Mouse (Mus musculus) ES-E14 (cell line): ENCODE results near the gene Tfcp2l1. TPM values are rescaled to one million over a fixed set of nuclear protein-coding genes. Genes with fewer than 3 reads are reported as not detected.
A peak's percentile ranks its signal among the peaks of the same experiment; 100 is the strongest.

ENCODE experiments used
- DNase-seq: peaks from one replicate; pipeline ENCODE4 v3.0.0-alpha.2; 2013; ENCODE audit warnings: low read depth, low spot score
- H3K27ac ChIP-seq: 2 replicates; pipeline ENCODE4 v1.5.1; 2012; ENCODE audit warnings: low read depth, mild to moderate bottlenecking, low read length, moderate library complexity, mixed read lengths; ENCODE audit not compliant: poor library complexity, insufficient read depth, severe bottlenecking
- H3K36me3 ChIP-seq: 2 replicates; pipeline ENCODE4 v1.6.1; 2012; ENCODE audit warnings: mild to moderate bottlenecking, low read length, moderate library complexity, mixed read lengths; ENCODE audit not compliant: control insufficient read depth, poor library complexity, insufficient read depth, severe bottlenecking
- H3K4me1 ChIP-seq, 2 experiments: fragments of 150-350 bp in 1 of 2; sonication (generic) in 1 of 2; 2 replicates each; pipeline ENCODE4 v1.6.1; 2012; ENCODE audit warnings: low read length in 2 of 2, mild to moderate bottlenecking in 1 of 2, mixed read lengths in 1 of 2; ENCODE audit not compliant: control insufficient read depth in 2 of 2, insufficient read depth in 2 of 2, poor library complexity in 1 of 2
- H3K4me3 ChIP-seq, 2 experiments: fragments of 150-350 bp in 1 of 2; sonication (generic) in 1 of 2; 2 replicates each; pipeline ENCODE4 v1.5.1; 2012; ENCODE audit warnings: low read length in 2 of 2, low read depth in 1 of 2, mild to moderate bottlenecking in 1 of 2, mixed read lengths in 1 of 2; ENCODE audit not compliant: insufficient read depth in 1 of 2, poor library complexity in 1 of 2, severe bottlenecking in 1 of 2
- H3K9ac ChIP-seq: 2 replicates; pipeline ENCODE4 v1.6.1; 2012; ENCODE audit warnings: low read depth, mild to moderate bottlenecking, low read length, mixed read lengths; ENCODE audit not compliant: poor library complexity, insufficient read depth, severe bottlenecking
- H3K9me3 ChIP-seq: fragments of 150-350 bp; sonication (generic); 2 replicates; pipeline ENCODE4 v1.6.1; 2012; ENCODE audit warnings: low read depth, mild to moderate bottlenecking, low read length; ENCODE audit not compliant: control insufficient read depth, insufficient read depth
- CHD2 ChIP-seq: IDR thresholded peaks from 2 replicates; pipeline ENCODE4 v1.6.1; 2014; ENCODE audit warnings: mild to moderate bottlenecking, low read depth, low read length, inconsistent platforms
- HCFC1 ChIP-seq: IDR thresholded peaks from 2 replicates; pipeline ENCODE4 v1.6.1; 2012; ENCODE audit warnings: low read length, inconsistent platforms, borderline replicate concordance; ENCODE audit not compliant: insufficient read depth
- MAFK ChIP-seq: IDR thresholded peaks from 2 replicates; pipeline ENCODE4 v1.6.1; 2014; ENCODE audit warnings: mild to moderate bottlenecking, low read depth, low read length, inconsistent platforms; ENCODE audit not compliant: insufficient read depth
- ZC3H11A ChIP-seq: IDR thresholded peaks from 2 replicates; pipeline ENCODE4 v1.6.1; 2012; ENCODE audit warnings: low read depth, mild to moderate bottlenecking, inconsistent platforms, low read length, borderline replicate concordance
- ZNF384 ChIP-seq: IDR thresholded peaks from 2 replicates; pipeline ENCODE4 v1.6.1; 2012; ENCODE audit warnings: low read depth, low read length, inconsistent platforms
- in situ Hi-C, 2 experiments: fragments of 600-800 bp; cut with MboI; formaldehyde crosslinking; loops; one replicate each; pipeline ENCODE4 v1.15.1; 2025; ENCODE audit warnings: low sequenced_read_pairs in 2 of 2, inconsistent platforms in 1 of 2; ENCODE audit not compliant: unreplicated experiment in 2 of 2
- total RNA-seq: library from RNA; depleted of rRNA; stranded (reverse); fragments of 300-350 nt; gene quantifications from 2 replicates; pipeline ENCODE4 v1.2.3, GENCODE M21; 2012

Gene Tfcp2l1
- total RNA-seq, 1 experiment: 36.0 TPM

DNA sequence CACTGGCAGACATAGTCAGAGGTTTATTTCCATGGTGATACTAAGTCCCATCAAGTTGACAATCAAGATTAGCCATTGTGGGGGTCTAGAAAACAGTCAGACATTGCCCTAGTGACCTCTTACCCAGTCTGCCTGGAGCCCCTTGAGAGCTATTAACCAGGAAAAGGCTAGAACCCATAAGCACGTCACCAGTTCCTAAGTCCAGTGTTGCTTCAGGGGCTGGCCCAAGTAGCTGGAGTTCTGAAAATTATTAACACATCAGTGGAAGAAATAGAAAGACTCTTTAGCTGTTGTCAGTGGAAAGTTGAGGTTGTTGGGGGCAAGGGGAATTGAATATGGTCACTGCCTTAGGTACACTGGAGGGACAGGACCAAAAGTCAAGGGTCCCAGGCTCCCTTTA lies 54.2 kb downstream of the Tfcp2l1 start:
- Histone ChIP-seq H3K4me3 (no peak overlapping the region), H3K27ac (no peak overlapping the region), H3K36me3 (peaks cover 17% of the 10 kb centered on the region), H3K4me1 (no peaks in the 10 kb centered on the region; a peak in 1 of 4 replicates), H3K9ac (no peak overlapping the region), H3K9me3 (no peaks in the 10 kb centered on the region)
- TF ChIP-seq ZNF384: no peak
- no peak for DNase-seq
- in situ Hi-C loops: no loop called here

DNA sequence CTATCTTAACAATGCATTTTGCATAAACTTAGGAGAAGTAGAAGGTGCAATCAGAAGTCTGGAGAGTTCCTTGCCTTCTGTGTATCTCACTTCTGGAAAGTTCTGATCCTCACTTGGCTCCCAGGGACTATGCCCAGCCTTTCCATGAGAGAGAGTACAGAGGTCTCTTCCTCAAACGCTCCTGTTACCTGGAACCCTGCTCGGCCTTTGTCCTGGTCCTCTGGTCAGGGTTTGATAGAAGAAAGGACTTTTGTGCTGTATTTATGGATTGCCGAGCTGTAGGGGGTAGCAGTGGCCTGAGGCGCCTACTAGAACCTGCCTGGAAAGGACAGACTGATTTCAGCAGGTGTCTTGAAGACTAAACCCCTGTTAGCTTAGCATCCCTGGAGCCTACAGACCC lies 55.9 kb downstream of the Tfcp2l1 start:
- no peak for DNase-seq
- Histone ChIP-seq H3K4me1 (peaks cover 2 to 4% of the 10 kb centered on the region in 2 experiments; a peak in 3 of 4 replicates), H3K9ac (no peak overlapping the region), H3K27ac (no peak overlapping the region), H3K9me3 (no peaks in the 10 kb centered on the region), H3K4me3 (no peak overlapping the region), H3K36me3 (peaks cover 6% of the 10 kb centered on the region)
- no peak for TF ChIP-seq CHD2
- in situ Hi-C loops: no loop called here

DNA sequence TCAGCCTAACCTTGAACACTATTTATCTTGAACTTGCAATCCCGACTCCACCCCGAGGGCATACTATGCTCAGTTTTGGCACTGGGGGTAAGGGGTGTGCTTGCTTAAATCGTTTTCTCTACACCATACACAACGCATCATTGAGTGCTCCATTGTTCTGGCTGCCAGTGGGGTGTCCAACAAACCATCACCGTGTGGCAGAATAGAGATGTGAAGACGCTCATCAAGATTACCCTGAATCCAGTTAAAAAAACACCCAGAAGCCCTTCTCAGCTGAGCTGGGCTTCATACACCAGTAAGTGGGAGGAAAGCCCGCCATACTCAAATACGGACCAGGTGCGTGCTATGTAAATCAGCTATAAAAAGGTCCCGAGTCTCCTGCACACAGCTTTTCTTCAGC lies 60.0 kb downstream of the Tfcp2l1 start:
- Histone ChIP-seq H3K9ac (no peak overlapping the region), H3K4me1 (peaks cover 6 to 9% of the 10 kb centered on the region in 2 experiments; a peak in 3 of 4 replicates), H3K9me3 (no peaks in the 10 kb centered on the region), H3K4me3 (no peak overlapping the region), H3K27ac (no peak overlapping the region), H3K36me3 (no peaks in the 10 kb centered on the region; the same call in 1 of the 2 replicates)
- DNase-seq: no peak
- in situ Hi-C loops: no loop called here
- TF ChIP-seq ZC3H11A (no peak), CHD2 (no peak), HCFC1 (no peak), ZNF384 (no peak)

DNA sequence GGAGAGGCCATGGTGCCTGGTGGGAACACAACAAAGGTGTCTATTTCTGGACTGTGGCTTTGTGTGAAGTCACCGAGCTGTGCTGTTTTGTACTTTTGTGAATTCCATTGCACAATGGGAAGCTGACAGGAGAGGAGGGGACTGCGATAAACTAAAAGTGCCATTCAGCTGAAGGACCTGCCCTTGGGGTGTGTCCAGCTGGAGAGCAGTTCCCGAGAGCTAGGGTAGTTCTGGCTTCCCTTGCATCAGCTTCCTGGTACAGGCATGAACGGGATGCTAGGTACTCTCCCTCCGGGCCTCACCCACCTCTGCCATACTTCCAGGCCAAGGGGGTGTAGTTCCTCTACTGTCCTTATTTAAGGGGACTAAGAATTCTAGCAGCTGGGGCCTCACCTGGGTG lies 62.1 kb downstream of the Tfcp2l1 start:
- Histone ChIP-seq H3K4me3 (no peak overlapping the region), H3K27ac (peak overlapping the region; percentile 38; the same call in 1 of the 2 replicates), H3K4me1 (peaks cover 6 to 9% of the 10 kb centered on the region in 2 experiments; a peak in 2 of 4 replicates), H3K9ac (no peak overlapping the region), H3K36me3 (no peaks in the 10 kb centered on the region; the same call in 1 of the 2 replicates), H3K9me3 (no peaks in the 10 kb centered on the region)
- in situ Hi-C loops: no loop called here
- DNase-seq: peak; percentile 34
- no peak for TF ChIP-seq ZNF384
- no peak for TF ChIP-seq HCFC1
- TF ChIP-seq ZC3H11A: no peak
- TF ChIP-seq MAFK: no peak
- no peak for TF ChIP-seq CHD2

- Histone ChIP-seq H3K4me1 (0 out of 4 replicates have a peak, but pooled peaks cover 2 to 4% of the 10 kb centered on the region in 2 experiments), H3K36me3 (no peaks in the 10 kb centered on the region), H3K4me3 (no peak overlapping the region), H3K27ac (no peak overlapping the region), H3K9me3 (no peaks in the 10 kb centered on the region), H3K9ac (no peak overlapping the region)
- TF ChIP-seq MAFK (no peak), ZNF384 (no peak), CHD2 (no peak), HCFC1 (no peak), ZC3H11A (no peak)
- DNase-seq: no peak
- in situ Hi-C loops: no loop called here
Observed at GRCm38 (mm10) chr1:118694436-118694835, 66.7 kb downstream of the Tfcp2l1 start.
